ENCODE assay signal across 21 mouse cellular contexts in the genomic region with DNA sequence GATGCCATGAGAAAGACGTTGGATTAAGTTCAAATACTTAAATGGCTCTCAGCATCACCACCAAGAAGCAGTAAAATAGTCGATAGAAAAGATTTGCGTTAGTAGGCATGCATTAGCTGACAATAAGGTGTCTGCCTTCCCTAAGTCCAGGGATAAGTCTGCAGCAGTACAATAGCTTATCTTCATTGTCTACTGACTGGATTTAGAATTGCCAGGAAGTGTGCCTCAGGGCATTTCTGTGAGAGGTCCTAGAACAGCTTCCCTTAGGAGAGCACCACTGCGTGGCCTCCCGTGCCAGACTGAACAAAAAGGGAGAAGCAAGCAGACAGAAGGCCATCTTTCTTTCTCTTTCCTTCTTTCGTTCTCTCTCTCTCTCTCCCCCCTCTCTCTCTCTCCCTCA.
"Had no signal": no experiment of that assay in that cellular context is flagged by ENCODE, and none has a peak within 500 bp of the region (broad histone marks: within the 10 kb centered on the region; RNA-seq: fewer than 3 reads in every experiment).

No protein-coding gene starts in this region.

- H3K4me1 ChIP-seq: limb, embryonic 12.5 days; megakaryocyte, embryonic 14.5 days had no signal

- H3K4me2 ChIP-seq: kidney, embryonic 15.5 days; limb, embryonic 12.5 days; limb, embryonic 15.5 days; liver, embryonic 11.5 days; lung, embryonic 14.5 days; neural tube, embryonic 12.5 days; neural tube, embryonic 15.5 days had no signal

- H3K27ac ChIP-seq: kidney, embryonic 15.5 days; left cerebral cortex, adult 2 months; limb, embryonic 12.5 days; limb, embryonic 15.5 days; liver, embryonic 14.5 days; macrophage; neural tube, embryonic 12.5 days; neural tube, embryonic 15.5 days had no signal

- H3K4me3 ChIP-seq: kidney, embryonic 15.5 days; left cerebral cortex, adult 2 months; limb, embryonic 12.5 days; limb, embryonic 15.5 days; megakaryocyte, embryonic 14.5 days; neural tube, embryonic 12.5 days; neural tube, embryonic 15.5 days had no signal

- H3K36me3 ChIP-seq: neural tube, embryonic 12.5 days; neural tube, embryonic 15.5 days had no signal

- DNase-seq: kidney, adult 11 months; kidney, adult 8-10 months; kidney, postnatal 10 days; kidney, postnatal 36 days; layer of hippocampus, postnatal 36 days; left cerebral cortex, postnatal 4 days; liver, postnatal 0 days; lung, embryonic 14.5 days; thymus, adult 18-20 months; thymus, postnatal 36 days had no signal

- ATAC-seq: liver, postnatal 0 days; lung, postnatal 0 days had no signal

- H3K27me3 ChIP-seq: kidney, embryonic 15.5 days; limb, embryonic 15.5 days; neural tube, embryonic 12.5 days; neural tube, embryonic 15.5 days had no signal

- H3K9me3 ChIP-seq: kidney, embryonic 15.5 days; limb, embryonic 12.5 days; limb, embryonic 15.5 days; megakaryocyte, embryonic 14.5 days; neural tube, embryonic 12.5 days; neural tube, embryonic 15.5 days had no signal

- H3K9ac ChIP-seq: kidney, embryonic 15.5 days; limb, embryonic 12.5 days; limb, embryonic 15.5 days; liver, embryonic 14.5 days; liver, postnatal 0 days; lung, embryonic 14.5 days; neural tube, embryonic 12.5 days; neural tube, embryonic 15.5 days had no signal
